Mouse (Mus musculus) right cerebral cortex, postnatal 4 days (tissue): ENCODE measurements at regions not wholly inside any gene's neighbourhood (a gene's known extent, or its start where the extent isn't known, plus 50 kb on each side); places are given as distances from the start of the nearest gene placed in this dataset.
"Not testable (repeated sequence)": the region's sequence is repeated elsewhere in the genome, so short reads cannot be mapped to it uniquely, and the experiment has no call there.

ENCODE experiments used
- DNase-seq: peaks from one replicate; pipeline ENCODE4 v3.0.0-alpha.2; 2022

DNA sequence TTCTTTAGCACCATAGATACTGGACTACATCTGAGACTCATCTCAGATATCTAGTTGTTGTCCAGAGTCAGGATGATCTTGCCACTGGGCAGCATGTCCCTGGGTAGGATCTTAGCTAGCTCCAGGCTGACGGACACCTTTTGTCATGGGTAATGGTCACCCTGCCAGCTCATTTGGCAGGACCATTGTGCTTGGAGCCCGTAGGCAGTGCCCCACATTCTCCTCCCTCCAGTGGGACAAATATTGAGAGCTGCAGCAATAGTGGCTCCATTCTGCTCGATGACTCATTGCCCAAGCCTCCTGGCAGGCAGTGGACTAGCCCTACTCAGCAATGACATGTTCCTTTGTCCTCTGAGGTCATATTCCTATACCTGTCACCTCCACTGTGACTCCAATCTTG, 258.9 kb upstream of the Tmpo start:
- no peak for DNase-seq

DNA sequence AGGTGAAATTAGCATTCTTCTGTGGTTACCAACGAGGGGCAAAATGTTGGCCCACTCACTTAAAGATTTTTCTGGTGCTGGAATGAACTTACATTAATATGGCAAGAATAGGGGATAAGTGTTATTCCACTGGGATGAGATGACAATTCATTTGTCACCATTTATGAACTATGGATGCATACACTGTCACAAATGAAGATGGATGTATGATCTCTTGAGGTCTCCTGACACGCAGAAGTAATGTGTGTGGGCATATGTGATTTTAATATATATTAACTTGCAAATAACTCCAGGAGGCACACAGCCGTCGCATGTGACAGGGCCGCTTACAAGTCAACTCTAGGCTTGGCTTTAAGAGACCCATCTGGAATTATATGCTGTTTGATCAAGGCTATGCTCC, 256.8 kb upstream of the Tmpo start:
- DNase-seq = no peak

DNA sequence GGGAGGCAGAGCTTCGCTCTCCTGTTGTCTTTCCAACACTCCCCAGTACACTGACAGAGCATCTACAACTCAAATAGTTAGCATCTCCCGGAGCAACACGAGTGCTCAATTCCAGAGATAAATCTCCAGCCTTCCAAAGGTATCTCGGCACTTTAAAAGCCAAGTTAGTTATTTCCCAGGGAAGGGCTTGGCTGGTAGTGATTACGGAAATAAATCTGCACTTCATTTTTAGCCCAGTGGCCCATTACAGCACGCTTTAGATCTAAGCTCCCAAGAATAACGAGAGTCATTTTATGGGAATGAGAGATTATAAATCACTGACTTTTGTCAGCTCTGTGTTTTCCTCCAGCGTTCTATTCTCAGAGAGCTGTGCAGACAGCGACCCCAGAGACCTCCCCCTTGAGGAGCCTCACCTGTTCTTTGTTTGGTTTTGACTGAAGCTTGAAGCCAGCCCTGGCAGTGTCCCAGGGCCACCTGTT, 255.0 kb upstream of the Tmpo start:
- no peak for DNase-seq

GRCm38 (mm10) chr10:91430281-91430680, 249.2 kb upstream of the Tmpo start:
- no peak for DNase-seq

GRCm38 (mm10) chr10:91426584-91426983, 245.5 kb upstream of the Tmpo start:
- no peak for DNase-seq

GRCm38 (mm10) chr10:91425625-91426385, 244.7 kb upstream of the Tmpo start:
- not testable (repeated sequence) for DNase-seq

GRCm38 (mm10) chr10:91424786-91425185, 243.7 kb upstream of the Tmpo start:
- DNase-seq = no peak

DNA sequence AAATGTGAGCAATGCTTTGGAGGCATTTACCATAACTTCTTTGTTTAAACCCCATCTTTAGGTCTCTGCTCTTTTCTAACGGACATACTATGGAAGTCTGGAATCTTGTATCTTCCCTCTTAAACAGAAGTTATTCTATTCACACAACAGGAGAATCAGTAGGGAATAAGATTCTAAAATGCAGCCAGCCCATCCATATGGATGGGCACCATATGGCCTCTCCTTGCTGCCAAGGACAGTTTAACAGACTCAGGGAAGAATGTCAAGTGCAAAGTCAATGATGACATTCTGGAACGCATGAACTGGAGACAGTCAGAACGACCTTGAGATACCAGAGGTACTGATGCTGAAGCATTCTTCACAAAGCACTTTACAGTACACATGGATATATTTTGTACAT, 206.1 kb upstream of the Tmpo start:
- DNase-seq = no peak

GRCm38 (mm10) chr10:91384372-91384771, 203.3 kb upstream of the Tmpo start:
- DNase-seq = peak; percentile 19

- DNase-seq = no peak
Measured at GRCm38 (mm10) chr10:91376683-91377082, 195.6 kb upstream of the Tmpo start.

DNA sequence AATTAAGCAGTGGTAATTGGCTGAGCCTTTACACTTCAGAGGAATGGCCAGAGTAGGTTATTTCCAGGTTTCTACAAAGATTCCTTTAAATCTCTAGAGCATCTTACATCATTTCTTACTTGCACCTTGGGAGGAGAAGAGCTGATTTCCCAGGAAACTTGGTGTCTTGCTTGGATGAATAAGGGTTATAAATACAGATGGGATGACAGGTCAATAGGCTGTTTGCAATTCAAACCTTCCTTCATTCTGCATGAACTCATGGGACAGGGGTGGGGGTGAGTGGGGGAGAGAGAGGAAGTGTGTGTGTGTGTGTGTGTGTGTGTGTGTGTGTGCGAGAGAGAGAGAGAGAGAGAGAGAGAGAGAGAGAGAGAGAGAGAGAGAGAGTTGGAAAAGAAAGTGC, 186.4 kb upstream of the Tmpo start:
- DNase-seq = no peak

DNA sequence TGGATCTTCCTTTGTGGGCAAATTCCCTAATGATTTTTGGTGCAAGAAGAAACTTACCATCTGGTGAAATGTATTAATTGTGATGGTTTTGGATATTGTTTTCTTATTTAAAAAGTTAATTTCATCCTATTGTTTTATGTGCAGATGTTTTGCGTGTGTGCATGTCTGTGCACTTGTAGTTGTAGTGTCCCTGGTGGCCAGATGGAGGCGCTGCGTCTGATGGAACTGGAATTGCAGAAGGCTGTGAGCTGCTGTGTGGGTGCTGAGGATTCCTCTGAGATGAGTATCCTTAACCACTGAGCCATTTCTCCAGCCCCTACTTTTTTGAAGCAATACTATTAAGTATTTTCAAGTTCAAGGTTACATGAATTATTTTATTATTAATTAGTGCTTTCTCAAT, 181.5 kb upstream of the Tmpo start:
- no peak for DNase-seq

DNA sequence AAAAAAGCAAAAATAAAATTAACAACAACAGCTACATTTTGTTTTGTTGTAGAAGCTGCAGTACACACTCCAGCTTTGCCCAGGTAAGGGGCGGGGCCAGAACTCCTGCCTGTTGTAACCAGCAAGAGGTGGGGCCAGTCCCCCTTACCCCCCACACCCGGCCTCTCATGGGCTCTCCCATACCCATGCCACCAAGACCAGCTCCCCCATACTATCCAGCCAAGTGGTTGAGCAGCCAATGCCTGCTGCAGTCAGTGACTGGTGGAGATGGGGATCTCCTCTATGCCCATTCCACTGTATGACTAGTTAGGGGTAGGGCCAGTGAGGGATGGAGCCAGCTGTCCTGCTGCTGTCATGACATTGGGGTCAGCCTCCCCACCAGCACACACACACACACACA, 180.5 kb upstream of the Tmpo start:
- no peak for DNase-seq

DNA sequence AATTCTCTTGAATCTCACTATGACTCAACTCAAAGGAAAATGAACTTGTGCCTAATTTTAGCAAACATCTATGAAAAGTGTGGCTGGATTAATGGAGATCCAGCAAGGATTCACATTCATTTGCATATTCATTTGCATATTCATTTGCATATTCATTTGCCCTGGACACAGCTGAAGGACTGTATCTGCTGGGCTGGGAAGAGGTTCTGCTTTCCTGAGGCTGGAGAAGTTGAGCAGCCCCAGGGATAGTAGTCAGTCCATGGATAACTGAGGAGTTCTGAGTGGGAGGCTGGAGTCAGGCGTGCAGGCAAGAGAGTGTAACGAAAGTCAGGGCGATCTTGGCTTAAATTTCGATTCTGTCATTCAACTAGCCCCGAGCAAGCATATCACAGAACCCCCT, 164.3 kb upstream of the Tmpo start:
- DNase-seq = no peak

- DNase-seq = no peak
Measured at GRCm38 (mm10) chr10:91342083-91342482, 161.0 kb upstream of the Tmpo start.

- no peak for DNase-seq
Measured at GRCm38 (mm10) chr10:91339361-91339760, 158.2 kb upstream of the Tmpo start.

- no peak for DNase-seq
Measured at GRCm38 (mm10) chr10:91326661-91327312, 145.7 kb upstream of the Tmpo start.

DNA sequence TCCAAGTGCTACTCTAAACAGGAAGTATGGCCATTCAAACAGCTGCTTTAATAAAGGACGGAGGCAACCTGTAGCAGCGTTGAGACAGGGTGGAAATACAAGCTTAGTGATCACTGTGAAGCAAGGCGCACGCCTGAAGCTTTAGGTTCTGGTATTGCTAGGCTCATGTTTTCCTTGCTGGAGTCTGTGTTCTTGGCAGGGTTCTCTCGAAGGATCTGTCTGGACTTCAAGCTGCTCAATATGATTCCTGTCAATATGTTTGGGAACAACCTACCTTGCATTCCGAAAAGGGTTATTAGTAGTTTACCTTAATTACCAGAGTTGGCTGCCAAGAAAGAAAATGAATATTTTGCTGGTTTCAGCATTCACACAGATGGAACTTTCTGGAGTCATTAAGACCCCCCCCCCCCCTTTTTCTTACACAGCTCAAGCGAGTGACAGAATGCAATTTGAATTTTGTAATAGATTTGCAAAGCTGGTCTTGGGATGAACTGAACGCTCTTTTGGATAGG, 145.1 kb upstream of the Tmpo start:
- no peak for DNase-seq

DNA sequence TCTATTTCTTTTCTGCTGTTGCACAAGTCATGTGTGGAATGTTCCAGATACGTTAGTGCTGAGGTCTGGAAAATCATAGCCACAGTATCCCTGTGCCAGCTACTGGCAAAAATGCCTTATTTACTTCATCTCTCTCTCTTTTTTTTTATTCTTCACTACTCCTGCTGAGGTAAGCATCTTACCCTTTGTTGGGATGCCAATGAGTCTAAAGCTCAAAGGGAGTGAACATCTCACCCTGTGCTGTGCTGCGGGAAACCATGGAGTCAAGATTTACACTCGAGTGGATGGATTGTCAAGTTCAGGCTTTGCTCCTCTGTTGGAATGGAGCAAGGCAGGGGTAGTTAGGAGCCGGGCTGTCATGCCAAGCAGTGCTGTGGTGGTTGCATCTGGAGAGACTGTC, 140.1 kb upstream of the Tmpo start:
- no peak for DNase-seq

DNA sequence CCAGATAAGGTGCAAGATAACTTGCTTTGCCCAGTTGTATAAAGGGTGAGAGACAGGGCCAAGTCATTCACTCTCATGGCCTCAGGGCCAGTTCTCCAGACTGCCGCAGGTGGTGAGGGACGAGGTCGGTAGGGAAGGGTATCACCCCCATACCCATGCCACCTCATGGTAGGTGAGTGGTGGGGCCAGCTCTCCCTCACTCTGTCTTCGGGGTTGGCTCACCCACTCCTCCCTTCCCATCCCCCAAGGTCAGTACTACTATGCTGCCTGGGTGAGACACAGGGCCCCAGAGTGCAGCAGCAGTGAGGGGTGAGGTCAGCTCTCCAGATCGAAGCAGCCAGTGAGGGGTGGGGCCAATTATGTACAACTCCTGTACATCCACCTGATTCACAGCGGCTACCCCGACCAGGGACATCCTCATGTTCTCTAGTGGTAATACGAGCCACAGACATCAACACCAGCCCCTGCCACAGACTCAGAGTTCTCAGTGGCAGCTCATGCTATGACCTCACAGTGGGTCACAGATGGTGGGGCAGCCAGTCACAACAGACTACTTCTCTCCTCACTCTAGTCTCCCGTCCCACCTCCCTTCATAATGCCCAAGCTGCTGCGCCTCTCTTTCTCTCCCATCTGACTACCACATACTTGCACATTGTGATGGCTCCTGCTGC, 138.5 kb upstream of the Tmpo start:
- no peak for DNase-seq

DNA sequence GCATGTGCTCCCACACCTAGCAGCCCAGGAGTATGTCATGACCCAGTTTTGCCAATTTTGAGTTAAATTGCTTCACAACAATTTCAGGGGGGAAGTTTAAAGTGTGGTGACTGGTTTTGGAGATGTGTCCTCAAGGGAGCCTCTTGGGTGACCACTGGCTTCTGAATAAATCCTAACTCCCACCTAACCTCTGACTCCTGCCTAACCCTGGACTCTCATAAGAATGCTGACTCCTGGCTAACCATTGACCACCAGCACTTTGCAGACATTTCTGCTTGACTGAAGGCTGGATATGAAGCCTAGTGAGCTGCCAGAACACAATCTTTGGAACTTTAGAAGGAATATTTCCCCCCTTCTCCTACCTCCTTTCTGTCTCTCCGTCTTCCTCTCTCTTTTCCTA, 133.3 kb upstream of the Tmpo start:
- DNase-seq = no peak

DNA sequence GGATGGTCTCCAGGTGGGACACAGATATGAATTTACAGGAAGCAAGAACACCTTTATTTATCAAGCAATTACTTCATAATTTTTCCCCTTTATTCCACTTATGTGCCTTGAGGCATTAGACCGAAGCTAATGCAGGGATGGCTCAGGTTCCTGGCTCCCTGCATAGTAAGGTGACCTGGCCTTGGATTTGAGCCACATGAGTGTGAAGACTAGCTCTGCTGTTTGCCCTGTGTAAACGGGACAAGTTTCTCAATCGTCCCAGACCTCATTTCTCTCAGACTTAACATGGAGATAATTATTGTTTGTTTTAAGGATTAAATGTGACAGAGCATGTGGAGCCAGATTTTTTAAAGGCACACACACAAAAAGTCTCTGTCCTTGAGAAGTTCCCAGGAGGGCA, 132.2 kb upstream of the Tmpo start:
- DNase-seq = no peak

DNA sequence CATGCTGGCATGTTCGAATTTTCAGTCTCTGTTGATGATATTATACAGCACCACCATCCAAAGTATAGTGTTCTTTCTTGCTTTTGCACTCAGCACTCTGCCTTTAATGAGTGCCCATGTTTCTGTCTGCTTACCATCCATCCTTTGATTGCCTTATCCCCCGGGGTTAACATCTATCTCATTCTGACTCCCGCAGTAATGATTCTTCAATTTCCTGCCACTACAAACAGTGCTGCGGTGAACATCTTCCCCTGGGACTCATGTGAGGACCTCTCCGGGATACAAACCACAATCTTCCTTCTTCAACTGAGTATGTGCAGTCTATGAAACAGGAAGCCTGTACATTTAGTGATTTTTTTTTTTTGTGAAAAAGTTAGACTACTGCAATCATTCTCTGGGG, 131.8 kb upstream of the Tmpo start:
- no peak for DNase-seq

DNA sequence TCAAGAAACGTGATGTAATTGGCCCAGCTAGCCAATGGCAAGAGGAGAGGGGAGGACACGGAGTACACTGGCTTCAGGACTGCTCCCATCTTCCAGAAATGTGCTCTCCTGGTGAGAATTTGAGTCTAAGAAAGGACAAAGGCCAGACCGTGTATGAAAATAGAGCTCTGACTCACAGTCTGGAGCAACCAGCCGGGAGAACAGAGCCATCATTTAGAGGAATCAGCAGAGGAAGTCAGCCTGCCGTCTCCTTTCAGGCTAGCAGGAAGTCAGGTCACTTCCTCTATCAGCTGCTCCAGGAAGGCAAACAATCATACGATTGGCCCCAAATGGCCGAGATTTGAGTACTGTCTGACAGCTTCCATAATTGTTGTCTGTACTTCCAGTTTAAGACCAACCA, 119.0 kb upstream of the Tmpo start:
- no peak for DNase-seq
